ENCODE assay signal across 9 mouse cellular contexts in the genomic region with DNA sequence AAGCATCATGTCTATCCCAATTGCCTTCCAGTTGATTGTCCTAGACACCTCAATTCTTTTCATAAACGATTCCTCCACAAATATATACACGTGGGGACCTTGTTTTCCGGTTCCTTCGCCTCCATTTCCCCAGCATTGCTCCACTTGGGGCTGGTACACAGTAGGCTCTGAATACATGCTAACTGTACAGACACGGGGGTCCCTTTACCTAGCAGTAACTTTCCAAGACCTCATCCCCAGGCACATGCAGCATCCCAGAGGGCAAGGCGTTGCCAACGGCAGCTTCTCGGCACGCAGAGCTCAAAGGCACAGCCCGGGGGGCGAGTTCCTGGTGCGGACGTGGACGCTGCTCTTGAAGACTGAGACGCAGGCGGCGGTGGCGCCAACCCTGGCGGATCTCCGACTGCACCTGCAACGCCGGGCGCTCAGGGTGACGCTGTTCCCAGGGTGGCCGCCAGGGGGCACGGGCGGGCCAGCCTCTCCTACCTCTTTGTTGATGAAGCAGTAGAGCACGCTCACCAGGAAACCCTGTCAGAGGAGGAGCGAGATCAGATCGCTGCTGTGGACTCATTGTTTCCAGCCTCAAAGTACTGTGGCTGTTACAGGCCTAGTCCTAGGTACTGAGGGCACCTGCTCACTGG. TPM values are rescaled to one million over a fixed set of nuclear protein-coding genes. Genes with fewer than 3 reads are reported as not detected.
DNase-seq lines count a peak whose midpoint lies in the region; ATAC-seq and TF ChIP-seq lines count a peak whose summit lies in the region.
"Had no signal": no experiment of that assay in that cellular context is flagged by ENCODE, and none has a peak within 500 bp of the region (broad histone marks: within the 10 kb centered on the region; RNA-seq: fewer than 3 reads in every experiment).

No protein-coding gene starts in this region.

- ATAC-seq in frontal cortex, adult (ENCODE audit: low TSS enrichment), result peak; percentile 81
- peak; percentile 84 for ATAC-seq in lung, postnatal 0 days

- peak overlapping the region in 1 of 2 experiments; percentile 34; a peak in 1 of 4 replicates for H3K4me3 ChIP-seq in ES-E14 (ENCODE audit: insufficient read depth in 1 of 2, low read depth in 1 of 2, low read length in 2 of 2, poor library complexity in 1 of 2, severe bottlenecking in 1 of 2)
- peak overlapping the region; percentile 37 for H3K4me3 ChIP-seq in hindbrain, embryonic 10.5 days
- H3K4me3 ChIP-seq in lung, postnatal 0 days (ENCODE audit: low read depth, low read length), result no peak overlapping the region

- peak; percentile 78 for DNase-seq in ES-E14 (ENCODE audit: low read depth, low spot score)
- peak; percentile 96 for DNase-seq in cerebellum, adult 8-10 months
- DNase-seq in hindbrain, embryonic 10.5 days (ENCODE audit: low spot score), result peak; percentile 93
- DNase-seq in layer of hippocampus, postnatal 10 days (ENCODE audit: low spot score in 2 of 2), result peak; percentile 95 to 96
- DNase-seq in lung, postnatal 0 days (ENCODE audit: low spot score), result peak; percentile 85
- peak; percentile 93 for DNase-seq in ovary, postnatal 14 days (ENCODE audit: low spot score)
- DNase-seq in thymus, postnatal 14 days, result peak; percentile 99

- peaks cover 17% of the 10 kb centered on the region for H3K36me3 ChIP-seq in ES-E14 (ENCODE audit: control insufficient read depth, insufficient read depth, low read length, poor library complexity, severe bottlenecking)
- H3K36me3 ChIP-seq in hindbrain, embryonic 10.5 days, result peaks cover 43% of the 10 kb centered on the region
- 0 out of 2 replicates have a peak, but pooled peaks cover 14% of the 10 kb centered on the region for H3K36me3 ChIP-seq in lung, postnatal 0 days (ENCODE audit: insufficient read depth, low read length)

- peak; percentile 99 for TF ChIP-seq CTCF in lung, postnatal 0 days (IDR thresholded peaks at IDR 0.05)

- no peak overlapping the region for H3K4me2 ChIP-seq in lung, postnatal 0 days (replicated peaks; ENCODE audit: low read depth, low read length)

- no peaks in the 10 kb centered on the region for H3K9me3 ChIP-seq in ES-E14 (ENCODE audit: control insufficient read depth, insufficient read depth, low read depth, low read length)
- no peaks in the 10 kb centered on the region for H3K9me3 ChIP-seq in hindbrain, embryonic 10.5 days
- H3K9me3 ChIP-seq in lung, postnatal 0 days (ENCODE audit: low read length), result no peaks in the 10 kb centered on the region

- H3K27me3 ChIP-seq in hindbrain, embryonic 10.5 days (ENCODE audit: insufficient read depth, poor library complexity, severe bottlenecking), result peaks cover 42% of the 10 kb centered on the region
- peaks cover 7% of the 10 kb centered on the region; the same call in 1 of the 2 replicates for H3K27me3 ChIP-seq in lung, postnatal 0 days (replicated peaks; ENCODE audit: insufficient read depth, low read length)

- 7% methylated on average over 30 of the region's 30 CpGs for WGBS in hindbrain, embryonic 10.5 days
- 5% methylated on average over 30 of the region's 30 CpGs for WGBS in lung, postnatal 0 days

- peaks cover 0 to 15% of the 10 kb centered on the region in 2 experiments; a peak in 2 of 4 replicates for H3K4me1 ChIP-seq in ES-E14 (ENCODE audit: control insufficient read depth in 2 of 2, insufficient read depth in 2 of 2, low read length in 2 of 2, poor library complexity in 1 of 2)
- H3K4me1 ChIP-seq in hindbrain, embryonic 10.5 days (replicated peaks), result peaks cover 26% of the 10 kb centered on the region
- H3K4me1 ChIP-seq in lung, postnatal 0 days (ENCODE audit: insufficient read depth, low read depth, low read length), result peaks cover 7% of the 10 kb centered on the region

- H3K9ac ChIP-seq in ES-E14 (ENCODE audit: insufficient read depth, low read depth, low read length, poor library complexity, severe bottlenecking), result no peak overlapping the region
- H3K9ac ChIP-seq in lung, postnatal 0 days (replicated peaks; ENCODE audit: low read depth), result no peak overlapping the region

- in situ Hi-C loops in ES-E14 (cut with MboI; ENCODE audit: low sequenced_read_pairs in 2 of 2, unreplicated experiment in 2 of 2), result no loop called here

- H3K27ac ChIP-seq in ES-E14 (ENCODE audit: insufficient read depth, low read depth, low read length, poor library complexity, severe bottlenecking), result no peak overlapping the region
- H3K27ac ChIP-seq in hindbrain, embryonic 10.5 days, result peak overlapping the region; percentile 79
- no peak overlapping the region for H3K27ac ChIP-seq in lung, postnatal 0 days (ENCODE audit: low read length)
- H3K27ac ChIP-seq: macrophage had no signal

- TF ChIP-seq EP300 in lung, postnatal 0 days (IDR thresholded peaks at IDR 0.05), result no peak

TF ChIP-seq in ES-E14, 5 proteins besides CTCF, POLR2A, EP300 and RAD21:
- 0 out of 2 replicates have a peak, but pooled peaks have one; percentile 34 for TF ChIP-seq ZC3H11A (IDR thresholded peaks at IDR 0.05; ENCODE audit: borderline replicate concordance, low read depth, low read length)
- no peak for TF ChIP-seq MAFK (IDR thresholded peaks at IDR 0.05; ENCODE audit: insufficient read depth, low read depth, low read length)
- no peak for TF ChIP-seq CHD2 (IDR thresholded peaks at IDR 0.05; ENCODE audit: low read depth, low read length)

RNA-seq across cellular contexts. Expression of a gene that starts 7.8 kb away (rescaled TPM):
- 355 and 382 TPM in 2 replicates for total RNA-seq in ES-E14 (2012; rRNA removed)
- polyA plus RNA-seq in hindbrain, embryonic 10.5 days (2016; fragmentation: Nextera tagmentation; extraction: Ambion mirVana), result 184 TPM in 2 replicates
- 100 to 1,000 TPM in 1 of 2 experiments, 10 to 100 TPM in 1; 94.1 to 100 TPM for total RNA-seq in layer of hippocampus, postnatal 10 days (2021)
- polyA plus RNA-seq in lung, postnatal 0 days (2015; fragmentation: Nextera tagmentation; extraction: Ambion mirVana), result 63.2 and 65.2 TPM in 2 replicates

RNA-seq across cellular contexts. Expression of a gene that starts 8.2 kb away (rescaled TPM):
- 8.1 and 11.7 TPM in 2 replicates for total RNA-seq in ES-E14 (2012; rRNA removed)
- 16.7 and 22.1 TPM in 2 replicates for polyA plus RNA-seq in hindbrain, embryonic 10.5 days (2016; fragmentation: Nextera tagmentation; extraction: Ambion mirVana)
- total RNA-seq in layer of hippocampus, postnatal 10 days (2021), result 10 to 100 TPM; 20.9 to 22.8 TPM
- polyA plus RNA-seq in lung, postnatal 0 days (2015; fragmentation: Nextera tagmentation; extraction: Ambion mirVana), result 14.1 and 14.5 TPM in 2 replicates

RNA-seq across cellular contexts. Expression of a gene that starts 8.6 kb away (rescaled TPM):
- 1.5 and 3.6 TPM in 2 replicates for total RNA-seq in ES-E14 (2012; rRNA removed)
- 0.95 and 1.3 TPM in 2 replicates for polyA plus RNA-seq in hindbrain, embryonic 10.5 days (2016; fragmentation: Nextera tagmentation; extraction: Ambion mirVana)
- 1 to 10 TPM; 3.0 to 4.1 TPM for total RNA-seq in layer of hippocampus, postnatal 10 days (2021)
- polyA plus RNA-seq in lung, postnatal 0 days (2015; fragmentation: Nextera tagmentation; extraction: Ambion mirVana), result 0.80 and 1.0 TPM in 2 replicates
- polyA plus RNA-seq: macrophage had no signal

RNA-seq across cellular contexts. Expression of a gene that starts 18.9 kb away (rescaled TPM):
- 29.5 and 29.8 TPM in 2 replicates for total RNA-seq in ES-E14 (2012; rRNA removed)
- polyA plus RNA-seq in hindbrain, embryonic 10.5 days (2016; fragmentation: Nextera tagmentation; extraction: Ambion mirVana), result 2.8 and 4.9 TPM in 2 replicates
- 100 to 1,000 TPM; 183 to 198 TPM for total RNA-seq in layer of hippocampus, postnatal 10 days (2021)
- polyA plus RNA-seq in lung, postnatal 0 days (2015; fragmentation: Nextera tagmentation; extraction: Ambion mirVana), result 17.9 and 21.7 TPM in 2 replicates

RNA-seq across cellular contexts. Expression of a gene that starts 37.6 kb away (rescaled TPM):
- 19.5 and 27.1 TPM in 2 replicates for total RNA-seq in ES-E14 (2012; rRNA removed)
- polyA plus RNA-seq in hindbrain, embryonic 10.5 days (2016; fragmentation: Nextera tagmentation; extraction: Ambion mirVana), result 17.1 and 19.4 TPM in 2 replicates
- 10 to 100 TPM; 11.5 to 13.9 TPM for total RNA-seq in layer of hippocampus, postnatal 10 days (2021)
- 9.9 and 10.1 TPM in 2 replicates for polyA plus RNA-seq in lung, postnatal 0 days (2015; fragmentation: Nextera tagmentation; extraction: Ambion mirVana)
